Mouse (Mus musculus) testis, adult 2 months (tissue): ENCODE data around the gene Gdi2.

Source experiments
- CTCF ChIP-seq: fragments of 200-500 bp; IDR thresholded peaks from 2 replicates; pipeline ENCODE4 v1.5.1; 2012; ENCODE audit warnings: low read depth, mild to moderate bottlenecking, inconsistent platforms, low read length, moderate library complexity; ENCODE audit not compliant: control insufficient read depth, insufficient read depth, insufficient replicate concordance
- POLR2A ChIP-seq: fragments of 200-500 bp; IDR thresholded peaks from 2 replicates; pipeline ENCODE4 v1.6.1; 2012; ENCODE audit warnings: low read depth, mild to moderate bottlenecking, inconsistent platforms, low read length, moderate library complexity; ENCODE audit not compliant: control insufficient read depth

DNA sequence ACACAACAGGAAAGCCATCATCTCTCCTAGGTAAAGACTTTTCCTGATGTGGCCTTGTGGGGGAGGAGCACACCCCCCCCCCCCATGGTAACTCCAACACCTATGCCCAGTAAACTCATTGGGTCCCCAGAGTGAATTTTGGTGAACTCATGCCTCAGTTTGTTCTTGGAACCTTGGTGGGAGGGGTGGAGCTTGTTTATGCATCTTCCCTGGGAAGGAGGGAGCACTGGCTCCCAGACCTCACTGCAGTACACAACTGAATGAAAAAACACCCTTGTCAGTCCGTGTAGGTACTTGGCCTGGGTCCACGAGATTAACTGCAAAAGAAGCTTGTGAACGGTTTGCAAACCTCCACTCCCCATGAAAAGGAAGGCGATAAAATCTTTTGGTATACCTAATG lies 5.4 kb upstream of the Gdi2 start:
- TF ChIP-seq CTCF (no peak), POLR2A (no peak)
